Mouse (Mus musculus) cerebellum, postnatal 4 days (tissue): ENCODE results near the gene Rnf224.
"Not testable (repeated sequence)": the region's sequence is repeated elsewhere in the genome, so short reads cannot be mapped to it uniquely, and the experiment has no call there.

Experiments used
- DNase-seq, 2 experiments: peaks; one replicate each; pipeline ENCODE4 v3.0.0; 2022; ENCODE audit warnings: low spot score in 2 of 2, mixed read lengths in 1 of 2

Rnf224 gene

DNA sequence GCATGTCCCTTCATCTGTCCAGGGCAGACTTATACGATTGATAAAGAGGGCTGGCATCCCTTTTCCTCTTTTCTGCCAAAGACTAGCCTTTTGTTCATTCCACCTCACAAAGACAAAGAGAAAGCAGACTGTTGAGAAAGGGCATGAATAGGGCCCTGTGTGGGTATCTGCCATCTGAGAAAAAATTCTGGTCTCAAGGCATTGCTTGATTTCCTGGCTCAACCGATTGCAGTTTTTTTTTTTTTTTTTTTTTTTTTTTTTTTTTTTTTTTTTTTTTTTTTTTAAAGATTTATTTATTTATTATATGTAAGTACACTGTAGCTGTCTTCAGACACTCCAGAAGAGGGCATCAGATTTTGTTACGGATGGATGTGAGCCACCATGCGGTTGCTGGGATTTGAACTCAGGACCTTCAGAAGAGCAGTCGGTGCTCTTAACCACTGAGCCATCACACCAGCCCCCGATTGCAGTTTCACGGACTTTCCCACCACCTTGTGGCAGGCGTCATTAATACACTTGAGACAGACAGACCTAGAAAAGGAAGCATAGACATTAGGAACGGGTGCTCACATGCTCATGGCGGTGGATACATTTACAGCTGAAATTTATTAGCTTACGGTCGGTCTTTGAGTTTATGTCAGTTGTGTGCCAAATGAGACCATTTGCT lies 20.0 kb upstream of the Rnf224 start:
- not testable (repeated sequence) for DNase-seq

DNA sequence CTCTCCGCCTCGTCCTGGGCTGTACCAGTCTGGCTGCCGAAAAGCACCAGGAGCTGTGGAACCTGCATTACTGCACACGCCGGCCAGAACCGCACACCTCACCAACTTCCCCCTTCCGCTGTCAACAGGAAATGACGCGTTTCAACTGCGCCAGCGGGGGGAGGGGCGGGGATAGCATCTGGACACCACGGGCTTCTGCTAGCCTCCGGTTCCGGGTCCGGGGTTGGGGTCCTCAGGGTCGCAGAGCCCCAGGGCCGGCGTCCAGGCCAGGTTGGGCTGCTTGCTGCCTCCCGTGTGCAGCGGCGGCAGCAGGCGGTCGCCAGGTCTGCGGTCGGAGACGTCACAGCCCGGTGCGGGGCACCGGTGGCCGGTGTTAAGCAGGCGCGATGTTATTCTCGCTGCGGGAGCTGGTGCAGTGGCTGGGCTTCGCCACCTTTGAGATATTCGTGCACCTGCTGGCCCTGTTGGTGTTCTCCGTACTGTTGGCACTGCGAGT lies 18.7 kb upstream of the Rnf224 start, which contains the start of gene Tmem203:
TSS of gene Tmem203 (plus strand) at position 156 of the 496 bp plus-strand sequence.
- peak; percentile 66 to 86 for DNase-seq

DNA sequence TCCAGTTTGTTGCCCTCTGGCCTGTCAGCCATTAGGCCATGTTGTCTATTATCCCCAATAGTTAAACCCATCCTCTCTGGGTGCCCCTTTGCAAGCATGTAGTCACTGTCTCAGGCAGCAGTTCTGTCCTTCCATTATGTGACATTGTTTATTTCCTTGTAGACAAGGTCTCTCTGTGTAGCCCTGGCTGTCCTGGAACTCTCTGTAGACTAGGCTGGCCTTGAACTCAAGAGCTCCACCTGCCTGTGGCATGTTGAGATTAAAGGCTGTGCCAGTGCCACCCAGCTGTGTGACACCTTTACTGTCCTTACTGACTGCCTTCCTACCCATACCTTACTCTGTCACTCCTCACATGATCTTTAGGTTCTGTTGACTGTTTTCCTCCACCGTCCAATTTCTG lies 15.7 kb upstream of the Rnf224 start:
- no peak for DNase-seq

DNA sequence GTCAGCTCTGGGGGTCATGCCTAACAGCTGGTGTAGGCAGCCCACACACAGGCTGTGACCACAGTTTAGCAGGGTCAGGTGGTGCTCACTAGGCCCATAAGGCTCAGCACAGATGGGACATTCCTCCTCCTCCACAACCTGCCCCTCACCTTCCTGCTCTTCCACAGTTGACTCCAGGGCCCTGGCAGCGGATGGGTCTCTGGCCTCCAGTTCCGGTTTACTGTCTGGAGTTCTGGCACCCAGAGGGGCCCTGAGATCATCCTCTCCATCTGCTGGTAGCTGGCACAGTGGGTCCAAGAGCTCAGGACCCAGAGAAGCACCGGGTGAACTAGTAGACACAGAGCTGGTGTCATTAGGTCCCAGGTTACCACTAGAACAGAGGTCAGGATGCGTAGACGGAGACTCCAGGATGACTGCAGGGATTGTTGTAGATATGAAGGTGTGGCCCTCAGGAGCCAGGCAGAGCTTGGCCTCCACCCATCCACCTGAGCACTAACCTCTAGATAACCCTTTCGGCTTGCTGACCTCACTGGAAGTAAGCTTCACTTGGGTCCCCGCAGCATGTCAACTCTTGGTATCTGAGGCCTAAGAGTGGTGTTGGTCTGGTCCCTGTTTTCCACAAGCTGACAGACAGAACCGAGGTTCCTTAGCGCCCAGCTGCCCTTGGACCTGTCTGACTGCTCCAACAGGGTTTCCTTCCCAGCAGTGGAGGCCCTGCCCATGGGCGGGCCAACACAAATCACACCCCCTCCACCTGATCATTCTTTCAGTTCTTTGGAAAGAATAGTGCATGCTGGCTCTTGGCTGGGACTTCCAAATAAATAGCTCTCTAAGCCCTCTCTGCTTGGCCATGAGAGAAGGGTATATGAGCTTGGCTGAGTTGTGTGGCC lies 9.8 kb upstream of the Rnf224 start, which contains the start of gene AL732309.1:
TSS of gene AL732309.1 (minus strand) at position 681 of the 890 bp plus-strand sequence.
- DNase-seq, result no peak

DNA sequence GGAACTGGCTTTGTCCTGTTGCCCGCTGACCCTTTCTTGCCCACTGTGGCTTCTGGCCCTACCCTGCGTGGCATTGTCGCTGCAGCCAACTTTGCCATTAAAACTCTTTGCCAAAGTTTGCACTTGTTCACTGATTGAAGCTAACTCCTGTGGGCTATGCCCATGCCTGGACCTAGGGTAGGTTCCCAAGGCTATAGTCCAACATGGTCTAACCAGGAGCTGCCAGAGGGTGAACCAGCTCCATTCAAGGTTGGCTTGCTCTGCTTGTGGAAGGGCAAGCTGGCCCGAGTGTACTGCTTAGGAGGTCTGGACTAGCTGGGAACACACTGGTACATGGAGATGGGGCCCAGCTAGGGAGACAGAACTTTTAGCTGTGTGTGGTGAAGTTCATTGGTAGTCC lies 7.6 kb upstream of the Rnf224 start:
- DNase-seq, result no peak

DNA sequence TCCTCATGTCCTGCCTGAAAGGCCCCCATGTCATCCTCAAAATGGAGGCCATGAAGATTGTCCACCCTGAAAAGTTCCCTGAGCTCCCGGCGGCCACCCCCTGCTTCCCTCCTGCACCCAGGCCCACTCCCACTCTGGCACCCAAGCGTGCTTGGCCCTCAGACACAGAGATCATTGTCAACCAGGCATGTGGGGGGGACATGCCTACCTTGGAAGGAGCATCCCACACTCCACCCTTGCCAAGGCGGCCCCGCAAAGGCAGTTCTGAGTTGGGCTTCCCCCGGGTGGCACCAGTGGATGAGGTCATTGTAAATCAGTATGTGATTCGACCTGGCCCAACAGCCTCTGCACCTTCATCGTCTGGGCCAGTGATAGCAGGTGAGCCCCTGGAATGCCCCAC lies 6.8 kb upstream of the Rnf224 start:
- DNase-seq, result no peak

DNA sequence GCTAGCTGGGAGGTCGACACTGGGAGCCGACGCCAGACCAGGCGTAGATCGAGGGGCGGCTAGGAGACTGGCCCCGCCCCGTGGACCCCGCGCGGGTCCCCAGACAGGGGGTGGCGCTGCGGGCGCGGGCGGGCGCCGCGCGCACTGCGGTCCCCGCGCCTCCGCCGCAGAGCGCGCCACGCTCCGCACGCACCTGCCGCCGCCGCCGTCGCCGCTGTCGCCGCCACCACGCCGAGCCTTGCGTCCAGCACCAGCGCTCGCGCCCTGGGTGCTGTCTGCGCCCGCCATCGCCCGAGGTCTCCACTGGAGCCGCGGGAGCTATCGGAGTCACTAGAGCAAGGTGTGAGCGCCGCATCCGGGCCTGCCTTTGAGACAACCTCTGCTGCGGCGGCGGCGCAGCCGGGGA lies 5.5 kb upstream of the Rnf224 start, which contains the start of the genes Rnf208 and Cysrt1:
TSS of gene Rnf208 (plus strand) at position 155 of the 406 bp plus-strand sequence.
TSS of gene Cysrt1 (minus strand) at position 352 of the 406 bp plus-strand sequence.
- peak in 1 of 2 experiments; percentile 30 for DNase-seq

DNA sequence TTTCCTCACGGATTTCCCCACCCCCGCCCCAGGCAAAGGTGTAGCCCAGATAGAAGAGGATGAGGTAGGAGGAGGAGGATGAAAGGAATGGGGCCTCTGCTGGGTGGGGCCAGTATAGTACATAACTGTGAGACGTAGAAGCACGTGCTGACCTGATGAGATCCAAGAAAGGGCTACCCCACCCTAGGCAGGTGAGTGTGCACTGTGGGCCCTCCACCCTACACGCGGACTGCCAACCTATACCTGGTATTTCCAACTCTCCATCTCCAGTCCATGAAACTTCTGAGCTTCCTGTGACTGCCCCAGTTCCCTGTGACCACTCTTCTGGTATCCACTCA lies 4.8 kb upstream of the Rnf224 start:
- no peak for DNase-seq

DNA sequence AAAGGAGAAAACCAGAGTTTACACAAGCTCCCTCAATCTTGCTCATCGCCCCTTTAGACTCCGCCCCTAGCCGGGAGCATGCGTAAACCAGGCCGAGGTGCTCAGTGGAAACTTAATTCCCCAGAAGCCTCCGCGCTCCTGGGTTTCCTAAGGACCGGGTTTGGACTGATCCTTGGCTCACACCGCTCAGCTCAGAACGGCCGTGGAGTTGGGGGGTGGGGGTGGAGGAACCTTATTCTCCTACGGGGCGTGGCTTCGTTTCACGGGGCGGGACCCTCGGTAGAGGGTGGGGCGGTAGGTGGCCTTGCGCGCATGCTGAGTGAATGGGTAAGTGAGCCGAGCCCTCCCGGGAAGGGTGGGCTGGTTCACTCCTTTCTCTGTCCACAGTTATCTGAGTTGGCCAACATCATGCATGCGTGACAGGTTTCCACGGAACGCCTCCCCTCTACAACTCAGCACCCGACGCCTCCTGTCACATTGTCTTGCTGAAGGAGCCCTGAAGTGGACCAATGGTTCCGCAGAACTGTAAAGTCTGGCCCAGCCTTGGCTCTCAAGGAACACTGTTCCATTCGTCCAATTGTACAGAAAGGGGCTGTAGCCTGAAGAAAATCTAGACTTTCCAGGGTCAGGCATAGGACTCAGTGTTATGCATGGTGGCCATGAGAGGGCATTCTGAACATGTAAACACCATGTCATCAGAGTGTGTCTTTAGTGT lies 4.3 kb upstream of the Rnf224 start:
- peak in 1 of 2 experiments; percentile 45 for DNase-seq

DNA sequence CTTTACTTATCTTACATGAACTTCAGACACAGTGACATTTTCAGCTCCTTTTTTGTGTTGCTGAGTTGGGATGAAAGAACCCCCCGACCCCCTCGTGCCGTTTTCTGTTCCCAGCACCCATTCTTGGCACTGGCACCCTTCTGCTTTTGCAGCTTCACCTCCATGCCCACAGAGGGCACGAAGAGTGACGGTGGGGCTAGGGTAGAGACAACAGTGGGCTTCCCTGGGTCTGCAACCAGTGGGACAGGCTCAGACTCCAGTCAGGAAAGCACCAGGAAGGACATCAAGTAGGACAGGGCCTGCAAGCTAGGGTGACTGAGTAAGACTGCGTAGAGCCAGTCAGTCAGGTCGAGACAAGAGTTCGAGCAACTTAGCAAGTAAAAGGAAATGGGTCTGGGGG lies 3.7 kb upstream of the Rnf224 start:
- DNase-seq, result no peak

DNA sequence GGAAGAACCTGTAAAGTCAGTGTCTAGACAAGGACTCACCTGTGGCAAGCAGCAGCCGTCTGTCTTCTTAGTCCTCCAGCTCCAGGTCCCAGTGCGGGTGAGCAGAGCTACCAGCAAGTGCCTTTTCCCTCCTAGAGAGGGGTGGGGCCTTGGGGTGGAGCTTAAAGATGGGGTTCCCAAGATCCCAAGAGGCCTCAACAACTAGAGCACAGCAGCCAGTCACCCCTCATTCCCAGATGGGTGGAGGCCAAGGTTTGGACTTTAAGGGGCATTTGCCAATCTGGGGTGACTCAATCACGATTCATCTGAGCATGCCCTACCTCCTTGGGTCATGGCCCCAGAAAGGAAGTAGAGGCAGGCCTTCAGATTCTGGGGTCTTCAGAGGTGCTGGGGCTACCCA lies 3.2 kb upstream of the Rnf224 start:
- no peak for DNase-seq

DNA sequence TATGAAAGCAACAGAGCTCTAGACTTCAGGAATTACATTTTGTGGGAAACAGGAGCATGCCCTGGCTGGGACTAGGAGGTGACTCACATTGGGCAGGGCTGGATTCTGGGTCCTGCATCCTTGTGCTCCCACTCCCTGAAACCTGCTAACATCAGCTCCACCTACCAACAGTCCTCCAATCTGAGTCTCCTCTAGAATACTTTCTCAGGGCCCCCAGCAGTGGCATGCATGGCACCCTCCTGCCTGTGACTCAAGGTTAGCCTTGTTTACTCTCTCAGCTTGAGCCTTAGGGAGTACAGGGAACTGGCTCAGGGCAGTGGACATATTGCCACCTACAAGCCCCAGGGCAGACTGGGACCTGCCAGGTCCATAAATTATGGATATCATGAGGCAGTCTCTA lies 1.5 kb upstream of the Rnf224 start:
- no peak for DNase-seq

DNA sequence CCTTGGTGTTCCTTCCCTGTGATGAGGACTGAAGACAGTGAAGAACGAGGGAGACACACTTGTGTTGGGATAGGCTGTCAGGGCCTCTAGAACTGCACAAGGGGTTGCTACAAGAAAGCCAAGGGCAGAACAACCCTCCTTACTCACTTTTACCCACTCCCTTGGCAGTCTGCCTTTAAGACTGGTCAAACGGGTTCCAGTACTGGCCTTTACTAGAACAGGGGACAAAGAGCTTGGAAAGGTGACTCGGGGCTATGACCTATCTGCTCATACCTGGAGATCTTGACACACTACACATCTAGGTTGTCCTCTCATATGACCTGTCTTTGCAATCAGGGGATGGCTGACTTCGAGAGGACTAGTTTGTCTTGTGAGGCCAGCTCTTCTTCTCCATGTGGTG lies 935 bp upstream of the Rnf224 start:
- DNase-seq, result no peak

DNA sequence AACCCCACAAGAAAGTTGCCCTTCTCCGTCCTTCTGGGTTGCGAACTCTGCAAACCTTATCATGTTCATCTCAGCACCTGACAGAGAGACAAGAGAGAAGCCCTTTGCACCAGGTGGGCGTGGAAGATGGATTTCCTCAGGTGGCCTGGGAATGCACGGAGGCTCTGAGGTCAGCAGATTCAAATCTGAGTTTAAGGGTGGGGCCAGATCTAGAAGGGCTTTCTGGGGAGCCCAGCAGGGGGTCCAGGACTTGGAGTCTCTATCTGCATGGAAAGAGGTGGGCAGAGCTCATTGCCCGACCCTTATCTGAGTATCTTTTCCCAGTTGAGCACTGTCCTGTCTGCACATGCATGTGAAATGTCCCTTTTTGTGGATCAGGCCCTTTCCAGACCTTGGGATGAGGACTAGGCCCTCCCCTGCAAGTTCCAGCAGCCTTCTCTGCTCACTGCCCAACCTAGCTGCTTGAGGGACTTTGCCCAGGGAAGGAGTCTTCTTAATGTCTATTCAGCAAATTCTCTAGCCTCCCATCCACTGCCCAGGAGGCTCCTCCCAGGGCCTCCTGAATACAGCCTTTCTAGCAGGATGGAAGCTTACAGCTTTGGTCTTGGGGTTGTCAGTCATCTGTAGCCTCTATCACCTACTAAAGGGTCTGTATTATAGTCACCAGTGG lies 1.9 kb downstream of the Rnf224 start:
- no peak for DNase-seq

DNA sequence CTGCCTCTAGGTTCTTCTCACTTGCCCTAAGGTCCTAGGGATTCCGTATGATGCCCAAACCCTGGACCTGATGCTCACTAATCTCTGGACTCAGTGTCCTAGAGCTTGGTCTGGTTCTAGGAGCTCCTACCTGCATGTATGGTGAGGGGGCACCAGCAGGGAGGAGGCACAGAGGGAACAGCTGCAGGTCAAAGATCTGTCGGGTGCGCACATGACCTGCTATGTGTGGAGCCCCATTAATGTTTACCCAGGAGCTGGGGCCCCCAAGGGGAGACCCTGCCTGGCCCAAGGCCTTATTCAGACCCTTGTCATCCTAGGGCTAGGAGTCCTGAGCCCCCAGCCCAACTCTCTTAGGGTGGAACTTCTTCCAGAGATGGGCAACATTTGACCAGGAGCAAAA lies 2.5 kb downstream of the Rnf224 start, which contains the start of gene Slc34a3:
TSS of gene Slc34a3 (minus strand) at position 315 of the 400 bp plus-strand sequence.
- no peak for DNase-seq

DNA sequence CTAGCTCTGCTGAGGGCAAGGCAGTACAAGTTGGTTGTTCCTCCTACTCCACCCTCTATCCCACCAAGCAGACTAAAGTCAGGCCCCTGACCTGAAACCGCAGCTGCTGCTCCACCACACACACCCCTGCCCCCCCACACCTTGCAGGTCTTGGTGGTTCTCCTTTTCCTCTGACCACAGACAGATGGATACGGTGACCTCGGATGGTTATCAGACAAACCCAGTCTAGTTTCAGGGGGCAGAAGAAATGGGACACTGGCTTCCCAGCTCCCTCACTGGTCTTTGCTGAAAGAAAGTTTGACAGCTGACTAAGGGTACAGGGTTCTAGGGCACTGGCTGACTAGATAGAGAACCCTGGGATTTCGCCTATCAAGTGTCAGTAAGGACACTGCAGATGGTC lies 3.2 kb downstream of the Rnf224 start:
- no peak for DNase-seq

DNA sequence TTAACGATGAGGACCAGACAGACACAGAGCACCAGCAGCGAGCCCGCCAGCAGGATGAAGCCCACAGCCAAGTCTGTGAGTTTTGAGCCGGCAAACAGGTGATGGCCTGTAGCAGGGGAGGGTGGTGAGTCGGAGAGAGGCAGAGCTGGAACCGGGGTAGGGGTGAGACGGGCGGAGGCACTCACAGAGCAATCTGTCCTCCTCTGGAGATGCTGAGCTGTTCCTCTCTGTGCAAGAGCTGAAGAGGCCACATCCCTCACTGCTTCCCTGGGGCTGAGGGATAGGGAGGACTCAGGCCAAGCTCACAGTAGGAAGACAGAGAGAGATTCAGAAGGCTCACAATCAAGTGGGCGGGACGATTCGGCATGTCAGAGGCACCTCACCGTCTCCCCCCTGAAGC lies 5.5 kb downstream of the Rnf224 start:
- no peak for DNase-seq

DNA sequence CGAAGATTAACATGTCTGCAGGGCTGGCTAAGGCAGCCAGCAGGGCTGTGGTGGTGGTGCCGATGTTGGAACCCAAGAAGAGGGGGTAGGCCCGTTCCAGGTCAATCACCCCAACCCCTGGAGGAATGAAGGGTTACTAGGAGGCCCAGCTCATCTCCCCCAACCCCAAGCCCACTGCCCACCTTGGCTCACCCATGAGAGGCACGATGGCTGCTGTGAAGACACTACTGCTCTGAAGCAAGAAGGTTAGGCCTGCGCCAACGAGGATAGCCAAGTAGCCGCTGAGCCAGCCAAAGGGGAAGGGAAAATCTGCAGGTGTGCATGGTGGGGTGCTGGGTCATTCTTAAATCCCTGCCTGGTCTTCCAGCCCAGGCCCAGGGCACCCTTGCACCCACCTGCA lies 6.0 kb downstream of the Rnf224 start:
- DNase-seq, result no peak

DNA sequence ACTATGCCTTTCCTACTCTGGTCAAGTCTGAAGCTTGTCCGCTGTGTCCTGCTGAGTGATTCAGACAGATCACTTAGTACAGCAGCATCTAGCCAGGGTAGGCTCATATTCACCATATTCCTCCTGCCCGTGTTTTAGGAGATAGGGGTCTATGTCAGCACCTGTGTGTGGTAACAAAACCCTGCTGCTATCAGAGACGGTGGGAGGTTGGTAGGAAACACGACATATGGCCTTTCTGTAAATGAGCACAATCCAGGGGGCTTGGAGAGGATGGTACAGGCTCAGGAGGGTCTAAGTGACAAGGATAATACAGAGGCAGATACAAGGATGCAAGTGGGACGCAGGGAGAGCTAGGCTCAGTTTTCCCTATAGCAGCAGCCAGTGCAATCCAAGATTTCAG lies 7.0 kb downstream of the Rnf224 start:
- DNase-seq, result no peak

DNA sequence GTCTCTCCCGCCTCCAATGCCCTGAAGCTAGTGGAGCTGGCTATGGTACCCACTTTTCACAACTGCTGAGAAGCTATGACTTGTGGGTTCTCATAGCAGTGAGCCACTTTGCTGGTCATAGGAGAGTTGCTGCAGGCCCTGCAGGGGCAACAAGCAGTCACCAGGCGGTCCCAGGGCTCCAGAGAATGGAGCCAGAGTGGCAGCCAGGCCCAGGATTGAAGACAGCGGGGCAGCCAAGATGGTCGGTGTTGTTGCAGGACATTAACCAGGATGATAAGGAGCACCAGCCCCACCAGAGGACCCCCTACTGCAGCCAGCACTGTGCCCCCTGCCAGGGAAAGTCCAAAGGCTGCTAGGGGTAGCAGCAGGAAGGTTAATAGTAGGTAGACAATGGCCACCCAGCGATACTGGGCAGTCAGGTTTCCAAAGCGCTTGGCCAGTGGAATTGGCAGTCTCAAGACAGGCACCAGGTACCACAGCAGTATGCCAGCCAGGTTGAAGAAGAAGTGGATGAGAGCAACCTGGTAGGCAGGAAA lies 7.5 kb downstream of the Rnf224 start:
- no peak for DNase-seq

DNA sequence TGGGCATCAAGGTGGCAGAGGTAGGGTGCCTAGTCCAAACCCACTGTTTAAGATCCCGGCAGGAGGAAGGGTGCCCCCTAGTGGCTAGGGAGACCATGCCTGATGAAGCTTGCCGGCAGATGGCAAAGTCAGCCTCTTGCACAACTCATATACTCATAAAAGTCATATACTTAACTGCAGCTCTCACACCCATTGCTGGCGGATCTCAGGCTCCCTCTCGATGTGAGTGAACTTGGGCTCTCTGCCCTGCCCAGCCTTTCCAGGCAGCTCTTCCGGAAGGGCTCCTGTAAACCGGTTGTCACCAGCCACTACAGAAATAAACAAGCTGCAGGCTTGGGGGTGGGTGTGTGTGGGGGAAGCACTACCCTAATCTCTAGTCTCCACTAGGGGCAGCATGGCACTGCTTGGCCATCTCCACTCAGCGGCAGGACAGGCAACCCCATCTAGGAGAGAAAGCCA lies 8.1 kb downstream of the Rnf224 start:
- DNase-seq, result peak; percentile 64 to 80
